Mouse (Mus musculus) G1E (cell line): ENCODE results near the gene 2310030G06Rik.

Experiments used
- CTCF ChIP-seq: IDR thresholded peaks from 2 replicates; pipeline ENCODE4 v1.5.1; 2012; ENCODE audit warnings: low read depth, low read length, inconsistent platforms, mixed read lengths
- GATA1 ChIP-seq: IDR thresholded peaks from 2 replicates; pipeline ENCODE4 v1.6.1; 2012; ENCODE audit warnings: borderline replicate concordance, low read length, inconsistent platforms, mixed read lengths
- GATA2 ChIP-seq: IDR thresholded peaks from 2 replicates; pipeline ENCODE4 v1.6.1; 2012; ENCODE audit warnings: low read depth, low read length, inconsistent platforms, borderline replicate concordance
- TAL1 ChIP-seq: conservative IDR thresholded peaks from 2 replicates; pipeline ENCODE4 v1.6.1; 2012; ENCODE audit warnings: low read depth, low read length, inconsistent platforms, mixed read lengths

DNA sequence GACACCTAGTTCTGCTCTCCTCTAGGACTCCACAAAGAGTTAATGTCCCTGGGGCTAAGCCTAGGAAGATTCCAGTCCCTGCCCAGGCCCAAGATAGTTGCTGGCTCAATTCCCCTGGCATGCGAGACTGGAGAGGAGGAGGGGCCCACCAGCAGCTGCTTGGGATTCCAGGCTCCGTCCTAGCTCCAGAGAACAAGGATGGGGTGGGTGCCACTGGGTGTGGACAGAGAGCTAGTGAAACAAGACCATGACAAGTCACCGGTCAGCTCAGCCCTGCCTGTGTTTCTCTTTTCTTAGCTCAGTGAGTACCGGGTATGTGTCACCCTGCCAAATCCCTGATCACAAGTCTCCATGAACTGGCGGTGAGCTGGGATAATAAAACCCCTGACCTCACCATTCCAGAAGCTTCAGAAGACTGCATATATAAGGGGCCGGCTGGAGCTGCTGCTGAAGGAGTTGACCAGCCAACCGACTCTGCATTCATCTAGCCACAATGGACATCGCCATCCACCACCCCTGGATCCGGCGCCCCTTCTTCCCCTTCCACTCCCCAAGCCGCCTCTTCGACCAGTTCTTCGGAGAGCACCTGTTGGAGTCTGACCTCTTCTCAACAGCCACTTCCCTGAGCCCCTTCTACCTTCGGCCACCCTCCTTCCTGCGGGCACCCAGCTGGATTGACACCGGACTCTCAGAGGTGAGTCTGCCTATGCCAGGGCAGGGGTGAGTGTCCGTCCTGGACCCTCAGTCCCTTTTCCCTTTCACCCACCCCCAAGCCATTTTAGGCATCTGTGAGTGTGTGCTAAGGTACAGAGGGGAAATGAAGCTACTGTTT is 6.7 kb upstream of the 2310030G06Rik start:
- TF ChIP-seq GATA1 (no peak), CTCF (no peak), GATA2 (no peak), TAL1 (no peak)
